Mouse (Mus musculus) natural killer cell, adult 2 months (primary cell): ENCODE data around the gene Slfn14.
"Not testable (repeated sequence)": the region's sequence is repeated elsewhere in the genome, so short reads cannot be mapped to it uniquely, and the experiment has no call there.

ENCODE experiments used
- DNase-seq, 2 experiments: peaks; one replicate each; pipeline ENCODE4 v3.0.0; 2022; ENCODE audit warnings: low spot score in 2 of 2

Slfn14 gene

GRCm38 (mm10) chr11:83286566-83286965 lies at the start of gene Slfn14:
Gene Slfn14, minus strand, starts transcription at chr11:83286726.
- no peak for DNase-seq

- DNase-seq, result no peak
Measured at GRCm38 (mm10) chr11:83335826-83336225, 49.3 kb upstream of the Slfn14 start.

GRCm38 (mm10) chr11:83327427-83327826 lies 40.9 kb upstream of the Slfn14 start:
- DNase-seq, result peak; percentile 12 to 51

GRCm38 (mm10) chr11:83326692-83327091 lies 40.2 kb upstream of the Slfn14 start:
- not testable (repeated sequence) for DNase-seq

- DNase-seq, result no peak
Measured at GRCm38 (mm10) chr11:83319048-83319447, 32.5 kb upstream of the Slfn14 start.

- no peak for DNase-seq
Measured at GRCm38 (mm10) chr11:83312471-83312870, 25.9 kb upstream of the Slfn14 start.

- no peak for DNase-seq
Measured at GRCm38 (mm10) chr11:83306700-83307253, 20.3 kb upstream of the Slfn14 start.

GRCm38 (mm10) chr11:83304485-83304884 lies 18.0 kb upstream of the Slfn14 start:
- no peak for DNase-seq

GRCm38 (mm10) chr11:83303751-83304150 lies 17.2 kb upstream of the Slfn14 start:
- no peak for DNase-seq

GRCm38 (mm10) chr11:83302526-83303251 lies 16.2 kb upstream of the Slfn14 start, which contains the start of gene Pex12:
Gene Pex12, minus strand, starts transcription at chr11:83302586.
- DNase-seq, result peak; percentile 94 to 95

- DNase-seq, result no peak
Measured at GRCm38 (mm10) chr11:83302124-83302523, 15.6 kb upstream of the Slfn14 start.

GRCm38 (mm10) chr11:83301431-83301831 lies 14.9 kb upstream of the Slfn14 start:
- DNase-seq, result no peak

GRCm38 (mm10) chr11:83299724-83300123 lies 13.2 kb upstream of the Slfn14 start:
- no peak for DNase-seq

- peak; percentile 93 to 95 for DNase-seq
Measured at GRCm38 (mm10) chr11:83298225-83299195, 12.0 kb upstream of the Slfn14 start, which contains the start of gene Ap2b1. Gene Ap2b1, plus strand, starts transcription at chr11:83299024.

- no peak for DNase-seq
Measured at GRCm38 (mm10) chr11:83297816-83298215, 11.3 kb upstream of the Slfn14 start.

- no peak for DNase-seq
Measured at GRCm38 (mm10) chr11:83294133-83294532, 7.6 kb upstream of the Slfn14 start.

- no peak for DNase-seq
Measured at GRCm38 (mm10) chr11:83293182-83293581, 6.7 kb upstream of the Slfn14 start.

- DNase-seq, result no peak
Measured at GRCm38 (mm10) chr11:83292251-83292587, 5.7 kb upstream of the Slfn14 start.

- DNase-seq, result peak; percentile 93 to 94
Measured at GRCm38 (mm10) chr11:83291375-83292250, 5.1 kb upstream of the Slfn14 start.

- no peak for DNase-seq
Measured at GRCm38 (mm10) chr11:83289633-83290032, 3.1 kb upstream of the Slfn14 start.

- DNase-seq, result no peak
Measured at GRCm38 (mm10) chr11:83289036-83289435, 2.5 kb upstream of the Slfn14 start.
